Mouse (Mus musculus) myocyte (in vitro differentiated cells): Measurements from ENCODE around the gene Slc25a10.

ENCODE experiments used
- E2F4 ChIP-seq: IDR thresholded peaks from one replicate; pipeline ENCODE4 v1.6.1; 2011; ENCODE audit warnings: mild to moderate bottlenecking, control low read depth, moderate library complexity; ENCODE audit not compliant: insufficient read depth
- MAX ChIP-seq: IDR thresholded peaks from one replicate; pipeline ENCODE4 v1.6.1; 2011; ENCODE audit warnings: low read depth, mild to moderate bottlenecking, control low read depth
- MYOD1 ChIP-seq, 3 experiments: IDR thresholded peaks; one replicate each; pipeline ENCODE4 v1.6.1; 2011; ENCODE audit warnings: control low read depth in 2 of 3, low read depth in 2 of 3, mild to moderate bottlenecking in 2 of 3, moderate library complexity in 1 of 3; ENCODE audit not compliant: insufficient read length in 2 of 3, control insufficient read depth in 1 of 3
- MYOG ChIP-seq, 3 experiments: IDR thresholded peaks; one replicate each; pipeline ENCODE4 v1.6.1; 2011; ENCODE audit warnings: control low read depth in 2 of 3, low read depth in 2 of 3, mild to moderate bottlenecking in 2 of 3; ENCODE audit not compliant: insufficient read length in 2 of 3, control insufficient read depth in 1 of 3, insufficient read depth in 1 of 3
- POLR2A ChIP-seq: IDR thresholded peaks from one replicate; pipeline ENCODE4 v1.6.1; 2011; ENCODE audit warnings: low read depth, mild to moderate bottlenecking, control low read depth, moderate library complexity; ENCODE audit not compliant: insufficient read length
- POLR2AphosphoS2 ChIP-seq: IDR thresholded peaks from one replicate; pipeline ENCODE4 v1.6.1; 2011; ENCODE audit warnings: low read depth, control low read depth; ENCODE audit not compliant: insufficient read length
- TCF12 ChIP-seq: IDR thresholded peaks from one replicate; pipeline ENCODE4 v1.6.1; 2011; ENCODE audit warnings: mild to moderate bottlenecking, control low read depth; ENCODE audit not compliant: poor library complexity, insufficient read depth, severe bottlenecking
- TCF3 ChIP-seq: IDR thresholded peaks from one replicate; pipeline ENCODE4 v1.6.1; 2011; ENCODE audit warnings: low read depth, control low read depth; ENCODE audit not compliant: insufficient read length
- USF1 ChIP-seq: IDR thresholded peaks from one replicate; pipeline ENCODE4 v1.6.1; 2011; ENCODE audit warnings: low read depth, mild to moderate bottlenecking, control low read depth, moderate library complexity

GRCm38 (mm10) chr11:120457370-120457769 is 34.3 kb upstream of the Slc25a10 start:
- TF ChIP-seq MYOG (IDR thresholded peaks at IDR 0.05; ENCODE audit: control insufficient read depth in 1 of 3, insufficient read depth in 1 of 3, insufficient read length in 2 of 3, low read depth in 2 of 3) (no peak), POLR2A (no peak), POLR2AphosphoS2 (no peak), TCF3 (no peak), TCF12 (no peak), USF1 (no peak), E2F4 (no peak), MYOD1 (IDR thresholded peaks at IDR 0.05; ENCODE audit: control insufficient read depth in 1 of 3, insufficient read length in 2 of 3, low read depth in 2 of 3) (no peak), MAX (no peak)
